Comparison of ENCODE assay signal across 8 mouse cellular contexts in genomic region chr15:101145424-101146099, GRCm38 (mm10). TPM values are rescaled to one million over a fixed set of nuclear protein-coding genes. Genes with fewer than 3 reads are reported as not detected.
A peak's percentile ranks its signal among the peaks of the same experiment; 100 is the strongest.
DNase-seq lines count a peak whose midpoint lies in the region; ATAC-seq and TF ChIP-seq lines count a peak whose summit lies in the region.

No protein-coding gene starts in this region.

- H3K9me3 ChIP-seq in embryonic facial prominence, embryonic 14.5 days (ENCODE audit: control insufficient read depth, low read length), result no peaks in the 10 kb centered on the region
- no peaks in the 10 kb centered on the region for H3K9me3 ChIP-seq in limb, embryonic 13.5 days
- H3K9me3 ChIP-seq in midbrain, embryonic 15.5 days, result no peaks in the 10 kb centered on the region

- ATAC-seq in embryonic facial prominence, embryonic 14.5 days (ENCODE audit: low read depth), result peak; percentile 97
- ATAC-seq in limb, embryonic 13.5 days (ENCODE audit: low FRiP score, low read depth), result peak; percentile 91
- peak; percentile 95 for ATAC-seq in midbrain, embryonic 15.5 days (replicated peaks)

- peak; percentile 96 for DNase-seq in 416B (ENCODE audit: low read depth)
- peak; percentile 97 for DNase-seq in embryonic facial prominence, embryonic 14.5 days (ENCODE audit: low spot score)
- DNase-seq in heart, adult 8-10 months (ENCODE audit: low spot score), result peak; percentile 97
- peak; percentile 96 to 99 for DNase-seq in kidney, adult 8-10 months
- peak; percentile 87 to 90 for DNase-seq in spleen, adult 18-20 months

- H3K27me3 ChIP-seq in embryonic facial prominence, embryonic 14.5 days (replicated peaks; ENCODE audit: control insufficient read depth, insufficient read depth, low read length), result no peaks in the 10 kb centered on the region
- H3K27me3 ChIP-seq in limb, embryonic 13.5 days, result no peaks in the 10 kb centered on the region
- no peaks in the 10 kb centered on the region for H3K27me3 ChIP-seq in midbrain, embryonic 15.5 days (replicated peaks)

- H3K9ac ChIP-seq in embryonic facial prominence, embryonic 14.5 days (ENCODE audit: low read depth, low read length), result peak overlapping the region; percentile 43; the same call in 1 of the 2 replicates
- H3K9ac ChIP-seq in limb, embryonic 13.5 days, result peak overlapping the region; percentile 52; the same call in 1 of the 2 replicates
- no peak overlapping the region for H3K9ac ChIP-seq in midbrain, embryonic 15.5 days

- H3K4me1 ChIP-seq in bone marrow, adult 2 months (ENCODE audit: control insufficient read depth, insufficient read depth, low read length), result peaks cover 9% of the 10 kb centered on the region
- peaks cover 38% of the 10 kb centered on the region for H3K4me1 ChIP-seq in embryonic facial prominence, embryonic 14.5 days (ENCODE audit: control insufficient read depth, insufficient read depth, low read length)
- H3K4me1 ChIP-seq in limb, embryonic 13.5 days, result peaks cover 54% of the 10 kb centered on the region
- peaks cover 28% of the 10 kb centered on the region for H3K4me1 ChIP-seq in midbrain, embryonic 15.5 days

- H3K4me3 ChIP-seq in bone marrow, adult 2 months (replicated peaks; ENCODE audit: control insufficient read depth, low read depth, low read length), result peak overlapping the region; percentile 44
- H3K4me3 ChIP-seq in embryonic facial prominence, embryonic 14.5 days (ENCODE audit: low read depth, low read length), result peak overlapping the region; percentile 12; the same call in 1 of the 2 replicates
- no peak overlapping the region for H3K4me3 ChIP-seq in limb, embryonic 13.5 days
- H3K4me3 ChIP-seq in midbrain, embryonic 15.5 days, result peak overlapping the region; percentile 3; the same call in 1 of the 2 replicates

- peak overlapping the region; percentile 50 for H3K4me2 ChIP-seq in embryonic facial prominence, embryonic 14.5 days (ENCODE audit: low read depth, low read length)
- H3K4me2 ChIP-seq in limb, embryonic 13.5 days (replicated peaks), result peak overlapping the region; percentile 51
- H3K4me2 ChIP-seq in midbrain, embryonic 15.5 days, result peak overlapping the region; percentile 40

- 2% methylated on average over 19 of the region's 19 CpGs for WGBS in bone marrow, adult 2 months
- WGBS in embryonic facial prominence, embryonic 14.5 days, result 12% methylated on average over 14 of the region's 19 CpGs
- 8% methylated on average over 19 of the region's 19 CpGs for WGBS in limb, embryonic 13.5 days
- 9% methylated on average over 19 of the region's 19 CpGs for WGBS in midbrain, embryonic 15.5 days

- peak overlapping the region; percentile 51 for H3K27ac ChIP-seq in bone marrow, adult 2 months (ENCODE audit: control insufficient read depth, insufficient read depth, low read depth, low read length, poor library complexity)
- H3K27ac ChIP-seq in embryonic facial prominence, embryonic 14.5 days (replicated peaks; ENCODE audit: low read depth, low read length), result peak overlapping the region; percentile 77
- peak overlapping the region; percentile 39 for H3K27ac ChIP-seq in limb, embryonic 13.5 days
- H3K27ac ChIP-seq in midbrain, embryonic 15.5 days, result no peak overlapping the region

- TF ChIP-seq CTCF in bone marrow, adult 2 months (IDR thresholded peaks at IDR 0.05; ENCODE audit: control insufficient read depth, insufficient read depth, low read length), result peak; percentile 96

- H3K36me3 ChIP-seq in embryonic facial prominence, embryonic 14.5 days (ENCODE audit: control insufficient read depth, insufficient read depth, low read length), result no peaks in the 10 kb centered on the region
- H3K36me3 ChIP-seq in limb, embryonic 13.5 days, result no peaks in the 10 kb centered on the region
- no peaks in the 10 kb centered on the region for H3K36me3 ChIP-seq in midbrain, embryonic 15.5 days (replicated peaks)

- peak; percentile 76; the same call in 1 of the 2 replicates for TF ChIP-seq POLR2A in bone marrow, adult 2 months (IDR thresholded peaks at IDR 0.05; ENCODE audit: borderline replicate concordance, control insufficient read depth, low read depth, low read length)

RNA-seq across cellular contexts. Expression of gene Acvrl1, which starts 17.2 kb away (rescaled TPM):
- 7.3 and 21.9 TPM in 2 replicates for polyA plus RNA-seq in bone marrow, adult 2 months (2011; ENCODE audit: insufficient read depth, insufficient read length, low replicate concordance, missing spikeins)
- polyA plus RNA-seq in embryonic facial prominence, embryonic 14.5 days (2014; fragmentation: Nextera tagmentation; extraction: Ambion mirVana), result 11.5 and 13.5 TPM in 2 replicates
- total RNA-seq in heart, adult 8-10 months (2022), result 10 to 100 TPM; 19.8 to 30.3 (median 23.0) TPM
- polyA plus RNA-seq in limb, embryonic 13.5 days (2015; fragmentation: Nextera tagmentation; extraction: Ambion mirVana), result 9.6 TPM in 2 replicates
- polyA plus RNA-seq in midbrain, embryonic 15.5 days (2015; fragmentation: Nextera tagmentation; extraction: Ambion mirVana), result 8.6 and 8.7 TPM in 2 replicates

RNA-seq across cellular contexts. Expression of gene Acvr1b, which starts 28.3 kb away (rescaled TPM):
- 3.6 and 6.4 TPM in 2 replicates for polyA plus RNA-seq in bone marrow, adult 2 months (2011; ENCODE audit: insufficient read depth, insufficient read length, low replicate concordance, missing spikeins)
- 10.2 and 10.7 TPM in 2 replicates for polyA plus RNA-seq in embryonic facial prominence, embryonic 14.5 days (2014; fragmentation: Nextera tagmentation; extraction: Ambion mirVana)
- 10 to 100 TPM; 12.1 to 14.7 (median 13.9) TPM for total RNA-seq in heart, adult 8-10 months (2022)
- polyA plus RNA-seq in limb, embryonic 13.5 days (2015; fragmentation: Nextera tagmentation; extraction: Ambion mirVana), result 6.1 and 7.1 TPM in 2 replicates
- 23.3 and 24.9 TPM in 2 replicates for polyA plus RNA-seq in midbrain, embryonic 15.5 days (2015; fragmentation: Nextera tagmentation; extraction: Ambion mirVana)

RNA-seq across cellular contexts. Expression of gene Ankrd33, which starts 30.0 kb away (rescaled TPM):
- not detected in 2 replicates for polyA plus RNA-seq in bone marrow, adult 2 months (2011; ENCODE audit: insufficient read depth, insufficient read length, low replicate concordance, missing spikeins)
- polyA plus RNA-seq in embryonic facial prominence, embryonic 14.5 days (2014; fragmentation: Nextera tagmentation; extraction: Ambion mirVana), result not detected in 2 replicates
- total RNA-seq in heart, adult 8-10 months (2022), result not detected
- polyA plus RNA-seq in limb, embryonic 13.5 days (2015; fragmentation: Nextera tagmentation; extraction: Ambion mirVana), result not detected in 2 replicates
- not detected in 2 replicates for polyA plus RNA-seq in midbrain, embryonic 15.5 days (2015; fragmentation: Nextera tagmentation; extraction: Ambion mirVana)
